Mouse (Mus musculus): ENCODE measurements around the gene Ptcd1.

GRCm38 (mm10) chr5:145201321-145201991 lies 34.5 kb upstream of the Ptcd1 start, which contains the start of gene Zkscan14:
- no peak for TF ChIP-seq JUND (IDR thresholded peaks at IDR 0.05; ENCODE audit: low read depth, low read length)
- no peak for TF ChIP-seq CTCF (IDR thresholded peaks at IDR 0.05 in 2 of 3, conservative IDR thresholded peaks at IDR 0.05 in 1 of 3; ENCODE audit: control insufficient read depth in 1 of 3, insufficient read depth in 1 of 3, low read depth in 2 of 3, low read length in 3 of 3, poor library complexity in 1 of 3, severe bottlenecking in 1 of 3)
- peak; percentile 55 to 82; a peak in 2 of 4 replicates for TF ChIP-seq POLR2A (IDR thresholded peaks at IDR 0.05; ENCODE audit: control insufficient read depth in 1 of 2, insufficient read depth in 1 of 2, low read depth in 1 of 2, low read length in 2 of 2, poor library complexity in 1 of 2)
- TF ChIP-seq POLR2AphosphoS5 (IDR thresholded peaks at IDR 0.05; ENCODE audit: borderline replicate concordance, low read depth, low read length), result no peak
- peak; percentile 82; the same call in 1 of the 2 replicates for TF ChIP-seq TBP (IDR thresholded peaks at IDR 0.05; ENCODE audit: low read depth, low read length)
- no peak for TF ChIP-seq RAD21 (IDR thresholded peaks at IDR 0.05; ENCODE audit: low read depth, low read length)
- no peak for TF ChIP-seq E2F4 (IDR thresholded peaks at IDR 0.05; ENCODE audit: borderline replicate concordance, low read depth, low read length)
- TF ChIP-seq NELFE (IDR thresholded peaks at IDR 0.05; ENCODE audit: low read depth, low read length), result peak; percentile 75
- TF ChIP-seq ELF1 (IDR thresholded peaks at IDR 0.05; ENCODE audit: low read depth, low read length), result peak; percentile 83

Measured in MEL (cell line).